Comparison of ENCODE assay signal across 40 mouse cellular contexts in genomic region chr12:105605212-105605611, GRCm38 (mm10). TPM values are rescaled to one million over a fixed set of nuclear protein-coding genes. Genes with fewer than 3 reads are reported as not detected.
DNase-seq lines count a peak whose midpoint lies in the region; ATAC-seq and TF ChIP-seq lines count a peak whose summit lies in the region.
"Had no signal": no experiment of that assay in that cellular context is flagged by ENCODE, and none has a peak within 500 bp of the region (broad histone marks: within the 10 kb centered on the region; RNA-seq: fewer than 3 reads in every experiment).

No protein-coding gene starts in this region.

- no peak overlapping the region for H3K4me2 ChIP-seq in forebrain, postnatal 0 days (ENCODE audit: low read depth)
- H3K4me2 ChIP-seq in liver, postnatal 0 days (ENCODE audit: low read depth, low read length), result no peak overlapping the region
- H3K4me2 ChIP-seq: embryonic facial prominence, embryonic 13.5 days; heart, embryonic 11.5 days; hindbrain, embryonic 13.5 days; liver, embryonic 12.5 days; neural tube, embryonic 12.5 days; stomach, embryonic 15.5 days had no signal

- DNase-seq in forebrain, embryonic 10.5 days (ENCODE audit: extremely low spot score, low spot score), result peak; percentile 39
- DNase-seq in forebrain, postnatal 0 days, result no peak
- DNase-seq in ES-E14 (ENCODE audit: low read depth, low spot score), result no peak
- peak; percentile 48 for DNase-seq in embryo, embryonic 9.5 days (ENCODE audit: extremely low spot score)
- peak; percentile 65 for DNase-seq in retina, postnatal 1 day
- no peak for DNase-seq in urinary bladder, adult 2 months (ENCODE audit: low spot score)
- DNase-seq in ovary, postnatal 36 days (ENCODE audit: low spot score), result no peak
- no peak for DNase-seq in liver, postnatal 0 days
- DNase-seq: adrenal gland, postnatal 25 days; cerebellum, adult 18-20 months; gastrocnemius, postnatal 14 days; heart, postnatal 36 days; kidney, adult 9 months; kidney, postnatal 10 days; layer of hippocampus, adult 9-11 months; lung, adult 18-20 months; lung, postnatal 4 days; right cerebral cortex, postnatal 25 days; thymus, postnatal 14 days had no signal

- no peaks in the 10 kb centered on the region for H3K36me3 ChIP-seq in forebrain, embryonic 10.5 days (replicated peaks)
- H3K36me3 ChIP-seq in forebrain, postnatal 0 days (ENCODE audit: insufficient read depth), result no peaks in the 10 kb centered on the region
- no peaks in the 10 kb centered on the region for H3K36me3 ChIP-seq in ES-E14 (ENCODE audit: control insufficient read depth, insufficient read depth, low read length, poor library complexity, severe bottlenecking)
- no peaks in the 10 kb centered on the region for H3K36me3 ChIP-seq in liver, postnatal 0 days (replicated peaks; ENCODE audit: insufficient read depth, low read length)
- H3K36me3 ChIP-seq: embryonic facial prominence, embryonic 13.5 days; liver, embryonic 12.5 days; neural tube, embryonic 12.5 days; stomach, embryonic 15.5 days had no signal

- in situ Hi-C loops in ES-E14 (cut with MboI; ENCODE audit: low sequenced_read_pairs in 2 of 2, unreplicated experiment in 2 of 2), result no loop called here

- H3K4me3 ChIP-seq in forebrain, embryonic 10.5 days, result no peak overlapping the region
- H3K4me3 ChIP-seq in forebrain, postnatal 0 days (ENCODE audit: low read depth, low read length), result no peak overlapping the region
- H3K4me3 ChIP-seq in ES-E14 (ENCODE audit: insufficient read depth in 1 of 2, low read depth in 1 of 2, low read length in 2 of 2, poor library complexity in 1 of 2, severe bottlenecking in 1 of 2), result no peak overlapping the region
- H3K4me3 ChIP-seq in liver, postnatal 0 days (ENCODE audit: low read depth, low read length), result no peak overlapping the region
- H3K4me3 ChIP-seq: embryonic facial prominence, embryonic 13.5 days; hindbrain, embryonic 13.5 days; liver, embryonic 12.5 days; megakaryocyte, embryonic 14.5 days; myocyte; neural tube, embryonic 12.5 days; stomach, embryonic 15.5 days had no signal

- no peak for TF ChIP-seq CTCF in forebrain, postnatal 0 days (IDR thresholded peaks at IDR 0.05; ENCODE audit: low read depth)
- TF ChIP-seq CTCF in liver, postnatal 0 days (IDR thresholded peaks at IDR 0.05; ENCODE audit: low read depth), result no peak

- peak overlapping the region; percentile 62; the same call in 1 of the 2 replicates for H3K27ac ChIP-seq in forebrain, embryonic 10.5 days
- H3K27ac ChIP-seq in forebrain, postnatal 0 days (ENCODE audit: low read depth, low read length), result no peak overlapping the region
- no peak overlapping the region for H3K27ac ChIP-seq in ES-E14 (ENCODE audit: insufficient read depth, low read depth, low read length, poor library complexity, severe bottlenecking)
- no peak overlapping the region for H3K27ac ChIP-seq in liver, postnatal 0 days (ENCODE audit: low read depth)
- H3K27ac ChIP-seq: embryonic facial prominence, embryonic 13.5 days; hindbrain, embryonic 13.5 days; liver, embryonic 12.5 days; neural tube, embryonic 12.5 days; stomach, embryonic 15.5 days had no signal

- ATAC-seq in forebrain, postnatal 0 days, result no peak
- no peak for ATAC-seq in liver, postnatal 0 days
- ATAC-seq: forebrain, embryonic 16.5 days; intestine, postnatal 0 days; liver, embryonic 12.5 days; lung, postnatal 0 days; midbrain, embryonic 16.5 days; Patski had no signal

- H3K27me3 ChIP-seq in forebrain, embryonic 10.5 days (ENCODE audit: poor library complexity, severe bottlenecking), result peaks cover 25% of the 10 kb centered on the region
- no peaks in the 10 kb centered on the region for H3K27me3 ChIP-seq in forebrain, postnatal 0 days (ENCODE audit: insufficient read depth, low read length)
- H3K27me3 ChIP-seq in liver, postnatal 0 days (ENCODE audit: insufficient read depth, low read length), result no peaks in the 10 kb centered on the region
- H3K27me3 ChIP-seq: CH12.LX; embryonic facial prominence, embryonic 13.5 days; hindbrain, embryonic 13.5 days; liver, embryonic 12.5 days; neural tube, embryonic 12.5 days; Patski; stomach, embryonic 15.5 days had no signal

- 4% methylated on average over 8 of the region's 8 CpGs for WGBS in forebrain, embryonic 10.5 days
- WGBS in forebrain, postnatal 0 days, result 8% methylated on average over 8 of the region's 8 CpGs
- 70% methylated on average over 8 of the region's 8 CpGs for WGBS in liver, postnatal 0 days (ENCODE audit: insufficient replicate concordance)

- no peak overlapping the region for H3K9ac ChIP-seq in forebrain, postnatal 0 days
- no peak overlapping the region for H3K9ac ChIP-seq in ES-E14 (ENCODE audit: insufficient read depth, low read depth, low read length, poor library complexity, severe bottlenecking)
- no peak overlapping the region for H3K9ac ChIP-seq in liver, postnatal 0 days (replicated peaks)
- H3K9ac ChIP-seq: embryonic facial prominence, embryonic 13.5 days; hindbrain, embryonic 13.5 days; liver, embryonic 12.5 days; neural tube, embryonic 12.5 days; stomach, embryonic 15.5 days had no signal

- no peak for TF ChIP-seq EP300 in liver, postnatal 0 days (IDR thresholded peaks at IDR 0.05; ENCODE audit: low read depth)

- H3K4me1 ChIP-seq in forebrain, embryonic 10.5 days, result peaks cover 39% of the 10 kb centered on the region
- no peaks in the 10 kb centered on the region for H3K4me1 ChIP-seq in forebrain, postnatal 0 days (ENCODE audit: insufficient read depth)
- H3K4me1 ChIP-seq in ES-E14 (ENCODE audit: control insufficient read depth in 2 of 2, insufficient read depth in 2 of 2, low read length in 2 of 2, poor library complexity in 1 of 2), result no peaks in the 10 kb centered on the region
- H3K4me1 ChIP-seq in liver, postnatal 0 days (ENCODE audit: insufficient read depth), result no peaks in the 10 kb centered on the region
- H3K4me1 ChIP-seq: liver, embryonic 12.5 days; megakaryocyte, embryonic 14.5 days had no signal

- H3K9me3 ChIP-seq in forebrain, embryonic 10.5 days, result no peaks in the 10 kb centered on the region; the same call in 1 of the 2 replicates
- no peaks in the 10 kb centered on the region for H3K9me3 ChIP-seq in forebrain, postnatal 0 days (ENCODE audit: low read length)
- H3K9me3 ChIP-seq in ES-E14 (ENCODE audit: control insufficient read depth, insufficient read depth, low read depth, low read length), result no peaks in the 10 kb centered on the region
- H3K9me3 ChIP-seq in liver, postnatal 0 days (ENCODE audit: low read length), result no peaks in the 10 kb centered on the region
- H3K9me3 ChIP-seq: embryonic facial prominence, embryonic 13.5 days; G1E; hindbrain, embryonic 13.5 days; liver, embryonic 12.5 days; neural tube, embryonic 12.5 days; stomach, embryonic 15.5 days had no signal

TF ChIP-seq in ES-E14, 5 proteins besides CTCF, POLR2A, EP300 and RAD21:
- TF ChIP-seq ZC3H11A (IDR thresholded peaks at IDR 0.05; ENCODE audit: borderline replicate concordance, low read depth, low read length) (no peak), MAFK (IDR thresholded peaks at IDR 0.05; ENCODE audit: insufficient read depth, low read depth, low read length) (no peak), ZNF384 (IDR thresholded peaks at IDR 0.05; ENCODE audit: low read depth, low read length) (0 out of 2 replicates have a peak, but pooled peaks have one; percentile 28), CHD2 (IDR thresholded peaks at IDR 0.05; ENCODE audit: low read depth, low read length) (no peak)

RNA-seq across cellular contexts. Expression of gene Bdkrb1, which starts 2.3 kb away (rescaled TPM):
- not detected in 2 replicates for polyA plus RNA-seq in forebrain, embryonic 10.5 days (2016; fragmentation: Nextera tagmentation; extraction: Ambion mirVana)
- total RNA-seq in forebrain, postnatal 0 days (2014; rRNA removed), result not detected in 2 replicates
- polyA plus RNA-seq in forebrain, postnatal 0 days (2015; fragmentation: Nextera tagmentation; extraction: Ambion mirVana), result 0.10 and 0.11 TPM in 2 replicates
- total RNA-seq in ES-E14 (2012; rRNA removed), result not detected in 2 replicates
- polyA plus RNA-seq in urinary bladder, adult 2 months (2012; rRNA removed), result 0.17 and 0.35 TPM in 2 replicates
- polyA plus RNA-seq in liver, postnatal 0 days (2015; fragmentation: Nextera tagmentation; extraction: Ambion mirVana), result not detected in 2 replicates
- total RNA-seq: adrenal gland, postnatal 25 days; common myeloid progenitor, adult 5-6 weeks; G1E; gastrocnemius, postnatal 14 days; granulocyte monocyte progenitor cell, adult 5-6 weeks; heart, postnatal 36 days; left cerebral cortex, adult 18-20 months; left cerebral cortex, postnatal 36 days had no signal
- polyA plus RNA-seq: embryonic facial prominence, embryonic 13.5 days; forebrain, embryonic 11.5 days; forebrain, embryonic 16.5 days; G1E; heart, embryonic 11.5 days; heart, embryonic 16.5 days; liver, embryonic 12.5 days; neural tube, embryonic 12.5 days had no signal

RNA-seq across cellular contexts. Expression of gene Bdkrb2, which starts 42.2 kb away (rescaled TPM):
- 0.25 and 0.42 TPM in 2 replicates for polyA plus RNA-seq in forebrain, embryonic 10.5 days (2016; fragmentation: Nextera tagmentation; extraction: Ambion mirVana)
- total RNA-seq in forebrain, postnatal 0 days (2014; rRNA removed), result 0.92 and 1.7 TPM in 2 replicates
- 0.29 and 0.53 TPM in 2 replicates for polyA plus RNA-seq in forebrain, postnatal 0 days (2015; fragmentation: Nextera tagmentation; extraction: Ambion mirVana)
- 1.2 and 2.4 TPM in 2 replicates for total RNA-seq in ES-E14 (2012; rRNA removed)
- polyA plus RNA-seq in urinary bladder, adult 2 months (2012; rRNA removed), result 5.7 and 6.6 TPM in 2 replicates
- 0.05 TPM in 1 of 2 replicates, not detected in the other for polyA plus RNA-seq in liver, postnatal 0 days (2015; fragmentation: Nextera tagmentation; extraction: Ambion mirVana)
- total RNA-seq: CH12.LX; common myeloid progenitor, adult 5-6 weeks; granulocyte monocyte progenitor cell, adult 5-6 weeks had no signal
- polyA plus RNA-seq: liver, embryonic 12.5 days had no signal

Comparison
In these comparisons a context has a peak if more than half of its experiments do, and no peak if none do; other contexts are left out.
1. DNase-seq: peak in forebrain, embryonic 10.5 days (single experiment), embryo, embryonic 9.5 days (single experiment) and retina, postnatal 1 day (single experiment); none in forebrain, postnatal 0 days (single experiment), ES-E14 (single experiment), urinary bladder, adult 2 months (single experiment), ovary, postnatal 36 days (single experiment) and liver, postnatal 0 days (single experiment).